8 mouse cellular contexts compared by ENCODE assay signal in genomic region chr5:105731627-105732432, GRCm38 (mm10). TPM values are rescaled to one million over a fixed set of nuclear protein-coding genes. Genes with fewer than 3 reads are reported as not detected.
DNase-seq lines count a peak whose midpoint lies in the region; ATAC-seq lines count a peak whose summit lies in the region.

No protein-coding gene starts in this region.

- peak overlapping the region; percentile 58 for H3K4me3 ChIP-seq in embryonic facial prominence, embryonic 14.5 days (ENCODE audit: low read depth, low read length)
- H3K4me3 ChIP-seq in heart, embryonic 12.5 days = peak overlapping the region; percentile 64
- peak overlapping the region; percentile 49 for H3K4me3 ChIP-seq in kidney, embryonic 15.5 days (replicated peaks)

- peak; percentile 88 for ATAC-seq in CD4-positive, CD25-positive, alpha-beta regulatory T cell, adult 4 months
- peak; percentile 85 for ATAC-seq in embryonic facial prominence, embryonic 14.5 days (ENCODE audit: low read depth)
- peak; percentile 79 for ATAC-seq in heart, embryonic 12.5 days (ENCODE audit: insufficient number of reproducible peaks, low FRiP score)
- ATAC-seq in kidney, embryonic 15.5 days (replicated peaks; ENCODE audit: low FRiP score) = peak; percentile 83

- DNase-seq in adrenal gland, postnatal 14 days = peak; percentile 81
- DNase-seq in embryonic facial prominence, embryonic 14.5 days (ENCODE audit: low spot score) = peak; percentile 67
- DNase-seq in lung, postnatal 10 days = peak; percentile 78
- DNase-seq in ovary, adult 18-20 months (ENCODE audit: low spot score) = peak; percentile 27
- DNase-seq in thymus, postnatal 36 days = peak; percentile 67 to 75

- WGBS in embryonic facial prominence, embryonic 14.5 days = 3% methylated on average over 30 of the region's 52 CpGs
- whole genome bisulfite sequencing in heart, embryonic 12.5 days = under 1% methylated on average over 46 of the region's 52 CpGs
- 4% methylated on average over 52 of the region's 52 CpGs for WGBS in kidney, embryonic 15.5 days

- H3K36me3 ChIP-seq in embryonic facial prominence, embryonic 14.5 days (ENCODE audit: control insufficient read depth, insufficient read depth, low read length) = no peaks in the 10 kb centered on the region
- H3K36me3 ChIP-seq in heart, embryonic 12.5 days = 0 out of 2 replicates have a peak, but pooled peaks cover 2% of the 10 kb centered on the region
- H3K36me3 ChIP-seq in kidney, embryonic 15.5 days = peaks cover 27% of the 10 kb centered on the region

- H3K9me3 ChIP-seq in embryonic facial prominence, embryonic 14.5 days (ENCODE audit: control insufficient read depth, low read length) = no peaks in the 10 kb centered on the region
- H3K9me3 ChIP-seq in heart, embryonic 12.5 days (replicated peaks) = no peaks in the 10 kb centered on the region
- no peaks in the 10 kb centered on the region for H3K9me3 ChIP-seq in kidney, embryonic 15.5 days (replicated peaks)

- peak overlapping the region; percentile 75 for H3K9ac ChIP-seq in embryonic facial prominence, embryonic 14.5 days (ENCODE audit: low read depth, low read length)
- H3K9ac ChIP-seq in heart, embryonic 12.5 days = peak overlapping the region; percentile 80
- peak overlapping the region; percentile 49 for H3K9ac ChIP-seq in kidney, embryonic 15.5 days

- no peaks in the 10 kb centered on the region for H3K27me3 ChIP-seq in embryonic facial prominence, embryonic 14.5 days (replicated peaks; ENCODE audit: control insufficient read depth, insufficient read depth, low read length)
- H3K27me3 ChIP-seq in heart, embryonic 12.5 days (replicated peaks) = peaks cover 30% of the 10 kb centered on the region
- H3K27me3 ChIP-seq in kidney, embryonic 15.5 days = no peaks in the 10 kb centered on the region

- peaks cover 16% of the 10 kb centered on the region for H3K4me1 ChIP-seq in embryonic facial prominence, embryonic 14.5 days (ENCODE audit: control insufficient read depth, insufficient read depth, low read length)
- H3K4me1 ChIP-seq in heart, embryonic 12.5 days (replicated peaks) = peaks cover 7% of the 10 kb centered on the region
- peaks cover 36% of the 10 kb centered on the region for H3K4me1 ChIP-seq in kidney, embryonic 15.5 days

- H3K4me2 ChIP-seq in embryonic facial prominence, embryonic 14.5 days (ENCODE audit: low read depth, low read length) = peak overlapping the region; percentile 97
- peak overlapping the region; percentile 98 for H3K4me2 ChIP-seq in heart, embryonic 12.5 days
- peak overlapping the region; percentile 89 for H3K4me2 ChIP-seq in kidney, embryonic 15.5 days

- H3K27ac ChIP-seq in embryonic facial prominence, embryonic 14.5 days (replicated peaks; ENCODE audit: low read depth, low read length) = peak overlapping the region; percentile 52; the same call in 1 of the 2 replicates
- H3K27ac ChIP-seq in heart, embryonic 12.5 days (ENCODE audit: poor library complexity, severe bottlenecking) = no peak overlapping the region
- peak overlapping the region; percentile 65 for H3K27ac ChIP-seq in kidney, embryonic 15.5 days

RNA-seq across cellular contexts. Expression of gene Lrrc8d, which starts 32.1 kb away (rescaled TPM):
- 10 to 100 TPM; 17.2 to 19.5 TPM for polyA plus RNA-seq in CD4-positive, CD25-positive, alpha-beta regulatory T cell, adult 4 months (2017; shearing (Covaris generic))
- 85.6 and 87.9 TPM in 2 replicates for total RNA-seq in adrenal gland, postnatal 14 days (2021)
- 14.9 and 16.7 TPM in 2 replicates for polyA plus RNA-seq in embryonic facial prominence, embryonic 14.5 days (2014; fragmentation: Nextera tagmentation; extraction: Ambion mirVana)
- polyA plus RNA-seq in heart, embryonic 12.5 days (2016; fragmentation: Nextera tagmentation; extraction: Ambion mirVana) = 10.5 and 10.7 TPM in 2 replicates
- polyA plus RNA-seq in kidney, embryonic 15.5 days (2015; fragmentation: Nextera tagmentation; extraction: Ambion mirVana) = 30.0 and 32.2 TPM in 2 replicates

Comparison
In these comparisons a context has a peak if more than half of its experiments do, and no peak if none do; other contexts are left out.
1. DNase-seq: peak in every context shown above with its lines; median percentile 81 in adrenal gland, postnatal 14 days; 78 in lung, postnatal 10 days; 71 in thymus, postnatal 36 days; 67 in embryonic facial prominence, embryonic 14.5 days; 27 in ovary, adult 18-20 months.